ENCODE assay signal across 15 mouse cellular contexts in genomic region chr2:33790301-33790700, GRCm38 (mm10).
DNase-seq lines count a peak whose midpoint lies in the region; ATAC-seq and TF ChIP-seq lines count a peak whose summit lies in the region.
"Had no signal": no experiment of that assay in that cellular context is flagged by ENCODE, and none has a peak within 500 bp of the region (broad histone marks: within the 10 kb centered on the region; RNA-seq: fewer than 3 reads in every experiment).

No protein-coding gene starts in this region.

- no peak for DNase-seq in midbrain, postnatal 0 days (ENCODE audit: low spot score)
- DNase-seq in retina, postnatal 1 day: peak; percentile 35
- DNase-seq in thymus, adult 2 months: no peak
- no peak for DNase-seq in kidney, adult 11 months
- DNase-seq: cerebellum, adult 11-12 months; gastrocnemius, postnatal 36 days; kidney, adult 9 months; kidney, postnatal 4 days; liver, embryonic 13.5 days had no signal

- H3K4me1 ChIP-seq in midbrain, embryonic 13.5 days (replicated peaks): peaks cover 89% of the 10 kb centered on the region
- peaks cover 5% of the 10 kb centered on the region; the same call in 1 of the 2 replicates for H3K4me1 ChIP-seq in midbrain, postnatal 0 days (ENCODE audit: insufficient read depth, low read length)
- peaks cover 89% of the 10 kb centered on the region for H3K4me1 ChIP-seq in hindbrain, embryonic 13.5 days (replicated peaks)
- H3K4me1 ChIP-seq in limb, embryonic 12.5 days (replicated peaks): peaks cover 68% of the 10 kb centered on the region
- peaks cover 6% of the 10 kb centered on the region for H3K4me1 ChIP-seq in thymus, adult 2 months (replicated peaks; ENCODE audit: control insufficient read depth, insufficient read depth, low read length)
- H3K4me1 ChIP-seq: liver, embryonic 13.5 days had no signal

- no peaks in the 10 kb centered on the region for H3K27me3 ChIP-seq in midbrain, embryonic 13.5 days
- H3K27me3 ChIP-seq in midbrain, postnatal 0 days (ENCODE audit: insufficient read depth, low read length): no peaks in the 10 kb centered on the region
- H3K27me3 ChIP-seq in hindbrain, embryonic 13.5 days: no peaks in the 10 kb centered on the region
- H3K27me3 ChIP-seq in limb, embryonic 12.5 days: no peaks in the 10 kb centered on the region
- no peaks in the 10 kb centered on the region for H3K27me3 ChIP-seq in thymus, adult 2 months (ENCODE audit: control insufficient read depth, insufficient read depth, low read length)
- H3K27me3 ChIP-seq: embryonic facial prominence, embryonic 12.5 days; liver, embryonic 13.5 days; lung, embryonic 15.5 days had no signal

- no peak overlapping the region for H3K4me3 ChIP-seq in midbrain, embryonic 13.5 days (replicated peaks)
- no peak overlapping the region for H3K4me3 ChIP-seq in midbrain, postnatal 0 days (ENCODE audit: low read depth, low read length)
- no peak overlapping the region for H3K4me3 ChIP-seq in hindbrain, embryonic 13.5 days
- H3K4me3 ChIP-seq in limb, embryonic 12.5 days (replicated peaks): no peak overlapping the region
- H3K4me3 ChIP-seq in thymus, adult 2 months (ENCODE audit: control insufficient read depth, insufficient read depth, low read length): no peak overlapping the region
- H3K4me3 ChIP-seq: embryonic facial prominence, embryonic 12.5 days; liver, embryonic 13.5 days; lung, embryonic 15.5 days had no signal

- no peak for TF ChIP-seq CTCF in midbrain, postnatal 0 days (IDR thresholded peaks at IDR 0.05)
- TF ChIP-seq CTCF in thymus, adult 2 months (IDR thresholded peaks at IDR 0.05; ENCODE audit: borderline replicate concordance, control insufficient read depth, extremely low read depth, insufficient read depth, low read length, poor library complexity): no peak

- WGBS in midbrain, embryonic 13.5 days: 37% methylated on average over 5 of the region's 5 CpGs
- WGBS in midbrain, postnatal 0 days: 44% methylated on average over 5 of the region's 5 CpGs
- whole genome bisulfite sequencing in hindbrain, embryonic 13.5 days: 43% methylated on average over 5 of the region's 5 CpGs
- 29% methylated on average over 5 of the region's 5 CpGs for WGBS in limb, embryonic 12.5 days
- 98% methylated on average over 5 of the region's 5 CpGs for WGBS in thymus, adult 2 months

- H3K9me3 ChIP-seq in midbrain, embryonic 13.5 days: no peaks in the 10 kb centered on the region
- no peaks in the 10 kb centered on the region for H3K9me3 ChIP-seq in midbrain, postnatal 0 days (ENCODE audit: low read length)
- H3K9me3 ChIP-seq in hindbrain, embryonic 13.5 days: no peaks in the 10 kb centered on the region
- H3K9me3 ChIP-seq in limb, embryonic 12.5 days: no peaks in the 10 kb centered on the region
- H3K9me3 ChIP-seq: embryonic facial prominence, embryonic 12.5 days; liver, embryonic 13.5 days; lung, embryonic 15.5 days had no signal

- H3K27ac ChIP-seq in midbrain, embryonic 13.5 days: peak overlapping the region; percentile 85
- H3K27ac ChIP-seq in midbrain, postnatal 0 days (ENCODE audit: low read depth, low read length): no peak overlapping the region
- H3K27ac ChIP-seq in hindbrain, embryonic 13.5 days: peak overlapping the region; percentile 90
- H3K27ac ChIP-seq in limb, embryonic 12.5 days: peak overlapping the region; percentile 85; the same call in 1 of the 2 replicates
- no peak overlapping the region for H3K27ac ChIP-seq in thymus, adult 2 months (ENCODE audit: control insufficient read depth, insufficient read depth, low read length)
- H3K27ac ChIP-seq: embryonic facial prominence, embryonic 12.5 days; liver, embryonic 13.5 days; lung, embryonic 15.5 days; macrophage had no signal

- H3K36me3 ChIP-seq in midbrain, embryonic 13.5 days: peaks cover 15% of the 10 kb centered on the region
- H3K36me3 ChIP-seq in midbrain, postnatal 0 days (ENCODE audit: insufficient read depth, low read length): peaks cover 3% of the 10 kb centered on the region; the same call in 1 of the 2 replicates
- peaks cover 23% of the 10 kb centered on the region for H3K36me3 ChIP-seq in hindbrain, embryonic 13.5 days
- H3K36me3 ChIP-seq in limb, embryonic 12.5 days: peaks cover 14% of the 10 kb centered on the region
- no peaks in the 10 kb centered on the region; the same call in 1 of the 2 replicates for H3K36me3 ChIP-seq in thymus, adult 2 months (ENCODE audit: control insufficient read depth, insufficient read depth, low read length)
- H3K36me3 ChIP-seq: lung, embryonic 15.5 days had no signal

- ATAC-seq in midbrain, embryonic 13.5 days: no peak
- no peak for ATAC-seq in midbrain, postnatal 0 days (ENCODE audit: low FRiP score)
- no peak for ATAC-seq in hindbrain, embryonic 13.5 days (ENCODE audit: low FRiP score)
- no peak for ATAC-seq in limb, embryonic 12.5 days (ENCODE audit: insufficient number of reproducible peaks, insufficient read depth, low FRiP score, low TSS enrichment, low read depth)

- H3K4me2 ChIP-seq in midbrain, embryonic 13.5 days (replicated peaks): no peak overlapping the region
- H3K4me2 ChIP-seq in midbrain, postnatal 0 days (ENCODE audit: low read depth, low read length, poor library complexity, severe bottlenecking): no peak overlapping the region
- H3K4me2 ChIP-seq in hindbrain, embryonic 13.5 days: no peak overlapping the region
- no peak overlapping the region for H3K4me2 ChIP-seq in limb, embryonic 12.5 days
- H3K4me2 ChIP-seq: embryonic facial prominence, embryonic 12.5 days; liver, embryonic 13.5 days; lung, embryonic 15.5 days had no signal

- H3K9ac ChIP-seq in midbrain, embryonic 13.5 days (replicated peaks): no peak overlapping the region
- H3K9ac ChIP-seq in midbrain, postnatal 0 days (replicated peaks; ENCODE audit: low read length, poor library complexity, severe bottlenecking): no peak overlapping the region
- peak overlapping the region; percentile 11; the same call in 1 of the 2 replicates for H3K9ac ChIP-seq in hindbrain, embryonic 13.5 days
- no peak overlapping the region for H3K9ac ChIP-seq in limb, embryonic 12.5 days (replicated peaks)
- H3K9ac ChIP-seq: embryonic facial prominence, embryonic 12.5 days; liver, embryonic 13.5 days; lung, embryonic 15.5 days had no signal

- no peak for TF ChIP-seq POLR2A in thymus, adult 2 months (IDR thresholded peaks at IDR 0.05; ENCODE audit: control insufficient read depth, extremely low read depth, insufficient read depth, low read length, poor library complexity)

Comparison
In these comparisons a context has a peak if more than half of its experiments do, and no peak if none do; other contexts are left out.
1. H3K27ac ChIP-seq: peak in midbrain, embryonic 13.5 days (single experiment), hindbrain, embryonic 13.5 days (single experiment) and limb, embryonic 12.5 days (single experiment); none in midbrain, postnatal 0 days (single experiment) and thymus, adult 2 months (single experiment).